Mouse (Mus musculus) liver, embryonic 11.5 days (tissue): ENCODE data around the gene Gtf2f1. TPM values are rescaled to one million over a fixed set of nuclear protein-coding genes. Genes with fewer than 3 reads are reported as not detected.

Experiments
- ATAC-seq: fragments of 200-750 bp; cut with Nextera tagmentation; replicated peaks from 2 replicates; pipeline ENCODE4 v1.8.0; 2017; ENCODE audit warnings: moderate number of reproducible peaks, mild to moderate bottlenecking, moderate TSS enrichment, moderate library complexity; ENCODE audit not compliant: low FRiP score
- DNase-seq: peaks from one replicate; pipeline ENCODE4 v3.0.0-alpha.2; 2017; ENCODE audit warnings: low spot score
- H3K27ac ChIP-seq: fragments of 300-500 bp; sonication (generic); 2 replicates; pipeline ENCODE4 v1.5.1; 2014; ENCODE audit warnings: mild to moderate bottlenecking, low read depth, low read length, control low read depth
- H3K27me3 ChIP-seq: fragments of 300-500 bp; sonication (generic); replicated peaks from 2 replicates; pipeline ENCODE4 v1.6.1; 2014; ENCODE audit warnings: low read length, mixed read lengths; ENCODE audit not compliant: control insufficient read depth, insufficient read depth
- H3K36me3 ChIP-seq: fragments of 300-500 bp; sonication (generic); 2 replicates; pipeline ENCODE4 v1.6.1; 2014; ENCODE audit warnings: mild to moderate bottlenecking, low read length, moderate library complexity, mixed read lengths; ENCODE audit not compliant: control insufficient read depth, insufficient read depth
- H3K4me1 ChIP-seq: fragments of 300-500 bp; sonication (generic); replicated peaks from 2 replicates; pipeline ENCODE4 v1.6.1; 2014; ENCODE audit warnings: low read length, mixed read lengths; ENCODE audit not compliant: control insufficient read depth, insufficient read depth
- H3K4me2 ChIP-seq: fragments of 300-500 bp; sonication (generic); 2 replicates; pipeline ENCODE4 v1.6.1; 2014; ENCODE audit warnings: mild to moderate bottlenecking, control low read depth, moderate library complexity
- H3K4me3 ChIP-seq: fragments of 300-500 bp; sonication (generic); 2 replicates; pipeline ENCODE4 v1.5.1; 2014; ENCODE audit warnings: low read depth, low read length, control low read depth
- H3K9ac ChIP-seq: fragments of 300-500 bp; sonication (generic); 2 replicates; pipeline ENCODE4 v1.6.1; 2014; ENCODE audit warnings: low read depth, low read length, control low read depth
- H3K9me3 ChIP-seq: fragments of 300-500 bp; sonication (generic); 2 replicates; pipeline ENCODE4 v1.6.1; 2016; ENCODE audit warnings: low read length, inconsistent platforms, mixed read lengths; ENCODE audit not compliant: control insufficient read depth
- WGBS: fragments of 180-500 bp; shearing (Covaris S2); extraction: QIAGEN DNeasy Blood & Tissue Kit; methylation state at CpG from one replicate; pipeline ENCODE4 v1.1.7; 2014; 5-methylcytosine and 5-hydroxymethylcytosine counted together
- polyA plus RNA-seq: library from polyadenylated mRNA; unstranded; fragments of >200 nt; fragmentation: Nextera tagmentation; extraction: Ambion mirVana; gene quantifications from 2 replicates; pipeline ENCODE4 v1.2.1, GENCODE M21; 2014

Gtf2f1 gene
- polyA plus RNA-seq, 1 experiment from 2014 or later, result 99.0 TPM

GRCm38 (mm10) chr17:56986105-56986805 is 24.8 kb downstream of the Gtf2f1 start:
- no peak for DNase-seq
- no peak overlapping the region for H3K4me2 ChIP-seq
- H3K4me1 ChIP-seq, result peaks cover 5% of the 10 kb centered on the region
- WGBS, result 80% methylated on average over 3 of the region's 3 CpGs
- H3K9ac ChIP-seq, result no peak overlapping the region
- H3K36me3 ChIP-seq, result 0 out of 2 replicates have a peak, but pooled peaks cover 2% of the 10 kb centered on the region
- H3K9me3 ChIP-seq, result no peaks in the 10 kb centered on the region
- no peak for ATAC-seq
- no peak overlapping the region for H3K4me3 ChIP-seq
- H3K27ac ChIP-seq, result no peak overlapping the region
- H3K27me3 ChIP-seq, result no peaks in the 10 kb centered on the region

- Histone ChIP-seq H3K9ac (no peak overlapping the region), H3K36me3 (no peaks in the 10 kb centered on the region), H3K4me2 (no peak overlapping the region), H3K27ac (no peak overlapping the region), H3K9me3 (no peaks in the 10 kb centered on the region), H3K27me3 (no peaks in the 10 kb centered on the region), H3K4me3 (no peak overlapping the region), H3K4me1 (no peaks in the 10 kb centered on the region)
- WGBS, result 70% methylated on average over 3 of the region's 3 CpGs
- ATAC-seq (no peak), DNase-seq (no peak)
Measured at GRCm38 (mm10) chr17:56985656-56986055, 25.4 kb downstream of the Gtf2f1 start.

GRCm38 (mm10) chr17:56984886-56985285 is 26.2 kb downstream of the Gtf2f1 start:
- Histone ChIP-seq H3K4me3 (no peak overlapping the region), H3K4me1 (no peaks in the 10 kb centered on the region), H3K9me3 (no peaks in the 10 kb centered on the region), H3K27me3 (no peaks in the 10 kb centered on the region), H3K4me2 (no peak overlapping the region), H3K36me3 (no peaks in the 10 kb centered on the region), H3K9ac (no peak overlapping the region), H3K27ac (no peak overlapping the region)
- no peak for DNase-seq
- ATAC-seq, result no peak
- WGBS, result 67% methylated on average over 9 of the region's 9 CpGs

GRCm38 (mm10) chr17:56982013-56982412 is 29.1 kb downstream of the Gtf2f1 start, which contains the start of gene Acer1:
TSS of gene Acer1 (minus strand) at chr17:56982126.
- Histone ChIP-seq H3K9me3 (no peaks in the 10 kb centered on the region), H3K9ac (no peak within 1 kb of the TSS), H3K4me2 (no peak within 1 kb of the TSS), H3K36me3 (no peaks in the 10 kb centered on the region), H3K4me3 (no peak within 1 kb of the TSS), H3K27me3 (no peaks in the 10 kb centered on the region), H3K27ac (no peak within 1 kb of the TSS), H3K4me1 (no peaks in the 10 kb centered on the region)
- no peak for ATAC-seq
- WGBS, result 69% methylated on average over 5 of the region's 5 CpGs
- DNase-seq, result no peak

GRCm38 (mm10) chr17:56981049-56981448 is 30.0 kb downstream of the Gtf2f1 start:
- Histone ChIP-seq H3K4me2 (no peak overlapping the region), H3K4me3 (no peak overlapping the region), H3K27me3 (no peaks in the 10 kb centered on the region), H3K9me3 (no peaks in the 10 kb centered on the region), H3K36me3 (no peaks in the 10 kb centered on the region), H3K9ac (no peak overlapping the region), H3K27ac (no peak overlapping the region), H3K4me1 (no peaks in the 10 kb centered on the region)
- 66% methylated on average over 7 of the region's 7 CpGs for WGBS
- ATAC-seq (no peak), DNase-seq (no peak)

DNA sequence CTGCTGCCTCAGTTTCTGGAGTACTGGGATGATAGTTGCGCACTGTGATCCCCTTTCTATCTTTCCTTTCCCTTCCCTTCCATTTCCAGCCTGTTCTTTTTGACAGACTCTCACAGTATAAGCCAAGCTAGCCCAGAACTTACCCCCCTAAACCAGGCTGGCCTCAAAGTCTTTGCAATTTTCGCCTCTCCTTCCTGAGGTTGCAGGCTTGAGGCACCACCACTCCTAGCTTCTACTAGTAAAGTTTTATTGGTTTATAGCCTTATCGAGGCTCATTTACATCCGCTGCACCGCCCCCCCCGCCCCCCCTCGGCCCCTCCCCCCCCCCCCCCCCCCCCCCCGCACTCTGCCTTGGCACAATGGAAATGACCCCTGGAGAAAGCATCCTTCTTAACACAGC is 31.6 kb downstream of the Gtf2f1 start:
- H3K36me3 ChIP-seq, result no peaks in the 10 kb centered on the region
- no peak for ATAC-seq
- no peaks in the 10 kb centered on the region for H3K4me1 ChIP-seq
- H3K27ac ChIP-seq, result no peak overlapping the region
- no peak overlapping the region for H3K4me2 ChIP-seq
- WGBS, result 37% methylated on average over 7 of the region's 8 CpGs
- no peak overlapping the region for H3K4me3 ChIP-seq
- no peak overlapping the region for H3K9ac ChIP-seq
- no peak for DNase-seq
- H3K9me3 ChIP-seq, result no peaks in the 10 kb centered on the region
- H3K27me3 ChIP-seq, result no peaks in the 10 kb centered on the region

DNA sequence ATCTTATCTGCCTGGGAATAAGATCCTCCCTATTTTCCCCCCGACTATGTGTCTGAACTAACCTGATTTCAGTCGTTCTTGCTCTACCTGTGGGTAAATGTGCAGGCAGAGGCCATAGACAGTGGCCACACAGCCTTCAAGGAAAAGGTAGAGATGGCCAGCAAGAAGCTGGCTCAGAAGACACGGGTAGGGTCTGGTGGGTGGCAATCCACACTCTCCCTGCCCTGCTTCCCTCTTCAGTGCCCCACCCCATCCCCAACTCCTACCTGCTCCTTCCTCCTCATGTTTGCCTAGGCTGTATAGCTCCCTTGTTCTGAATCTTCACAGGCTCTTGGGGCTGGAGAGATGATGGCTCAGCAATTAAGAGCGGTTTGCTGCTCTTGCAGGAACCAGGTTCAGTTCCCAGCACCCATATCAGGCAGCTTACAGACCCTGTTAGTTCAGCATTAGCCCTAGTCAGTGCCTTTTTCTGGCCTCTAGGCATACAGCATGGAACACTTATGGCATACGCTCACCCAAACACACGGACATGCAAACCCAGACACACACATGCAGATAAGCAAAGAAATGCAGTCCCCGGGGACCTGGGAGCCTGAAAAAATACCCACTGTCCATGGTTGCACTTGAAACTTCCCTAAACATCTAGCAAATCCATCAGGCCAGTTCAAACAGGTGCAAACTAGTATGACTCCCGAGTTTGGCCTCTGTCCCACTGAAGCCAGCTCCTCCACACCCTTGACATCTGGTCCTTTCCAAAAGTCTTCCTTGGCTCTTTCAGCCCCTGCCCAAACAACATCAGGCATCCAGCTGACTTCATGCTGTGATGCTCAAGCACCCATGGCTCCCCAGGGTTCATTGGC is 34.3 kb downstream of the Gtf2f1 start:
- DNase-seq (no peak), ATAC-seq (no peak)
- no peaks in the 10 kb centered on the region for H3K36me3 ChIP-seq
- no peak overlapping the region for H3K9ac ChIP-seq
- no peaks in the 10 kb centered on the region for H3K9me3 ChIP-seq
- H3K4me1 ChIP-seq, result no peaks in the 10 kb centered on the region
- no peaks in the 10 kb centered on the region for H3K27me3 ChIP-seq
- H3K27ac ChIP-seq, result no peak overlapping the region
- no peak overlapping the region for H3K4me2 ChIP-seq
- WGBS, result 68% methylated on average over 8 of the region's 8 CpGs
- no peak overlapping the region for H3K4me3 ChIP-seq

GRCm38 (mm10) chr17:56975391-56975790 is 35.7 kb downstream of the Gtf2f1 start:
- Histone ChIP-seq H3K4me3 (no peak overlapping the region), H3K27me3 (peaks cover 3% of the 10 kb centered on the region; the same call in 1 of the 2 replicates), H3K4me2 (no peak overlapping the region), H3K9me3 (no peaks in the 10 kb centered on the region), H3K9ac (no peak overlapping the region), H3K4me1 (no peaks in the 10 kb centered on the region), H3K36me3 (no peaks in the 10 kb centered on the region), H3K27ac (no peak overlapping the region)
- 66% methylated on average over 3 of the region's 3 CpGs for WGBS
- DNase-seq (no peak), ATAC-seq (no peak)
